Mouse (Mus musculus) E14TG2a.4 (cell line): ENCODE measurements around the gene Cldn6.

Experiments
- CTCF ChIP-seq: conservative IDR thresholded peaks from 2 replicates; pipeline ENCODE4 v1.5.1; 2014; ENCODE audit warnings: low read length
- NANOG ChIP-seq: IDR thresholded peaks from 2 replicates; pipeline ENCODE4 v1.6.1; 2014; ENCODE audit warnings: borderline replicate concordance, low read length, mixed read lengths

DNA sequence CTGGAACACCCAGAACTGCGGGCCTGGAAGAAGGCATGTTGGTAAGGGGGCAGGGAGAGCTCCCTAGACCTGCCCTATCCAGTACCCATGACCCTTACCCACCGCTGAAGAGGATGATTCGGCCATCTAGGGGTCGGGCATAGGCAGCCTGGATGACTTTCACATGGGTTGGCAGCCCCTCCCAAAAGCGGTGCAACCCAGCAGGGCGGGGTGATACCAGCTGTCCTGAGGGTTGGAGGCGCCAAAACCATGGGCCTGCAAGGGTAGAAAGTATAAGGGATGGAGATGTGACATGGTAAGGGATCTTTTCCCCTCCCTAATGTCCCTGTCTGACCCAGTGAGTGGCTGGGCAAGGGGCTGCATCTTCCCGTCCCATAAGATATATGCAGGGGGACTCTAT lies 47.8 kb upstream of the Cldn6 start:
- TF ChIP-seq CTCF (no peak), NANOG (no peak)
